Mouse (Mus musculus): ENCODE results near the gene Pitx3. TPM values are rescaled to one million over a fixed set of nuclear protein-coding genes. Genes with fewer than 3 reads are reported as not detected.

Gene Pitx3
- polyA plus RNA-seq (2014; fragmentation: Nextera tagmentation; extraction: Ambion mirVana): not detected in 2 replicates

- Histone ChIP-seq H3K27me3 (ENCODE audit: control insufficient read depth, insufficient read depth, low read length) (peaks cover 56% of the 10 kb centered on the region), H3K9me3 (ENCODE audit: control insufficient read depth, low read length) (no peaks in the 10 kb centered on the region), H3K9ac (ENCODE audit: low read length) (no peak within 1 kb of the TSS), H3K4me2 (ENCODE audit: low read depth, low read length, severe bottlenecking) (peak within 1 kb of the TSS; percentile 83), H3K27ac (ENCODE audit: low read depth, low read length) (no peak within 1 kb of the TSS), H3K4me3 (ENCODE audit: low read depth, low read length) (peak within 1 kb of the TSS; percentile 39), H3K4me1 (replicated peaks; ENCODE audit: control insufficient read depth, insufficient read depth, low read length) (peaks cover 11% of the 10 kb centered on the region), H3K36me3 (ENCODE audit: control insufficient read depth, insufficient read depth, low read length) (no peaks in the 10 kb centered on the region)
- DNase-seq (ENCODE audit: low spot score) (peak; percentile 64), ATAC-seq (replicated peaks; ENCODE audit: low FRiP score) (no peak)
- WGBS: under 1% methylated on average over 44 of the region's 47 CpGs
These were observed at the start of gene Pitx3 for GRCm38 (mm10) chr19:46147511-46148371. Gene Pitx3, minus strand, starts transcription at chr19:46148326.

GRCm38 (mm10) chr19:46187203-46187602 is 39.1 kb upstream of the Pitx3 start:
- no peak for DNase-seq (ENCODE audit: low spot score)
- H3K27me3 ChIP-seq (ENCODE audit: control insufficient read depth, insufficient read depth, low read length): no peaks in the 10 kb centered on the region

GRCm38 (mm10) chr19:46186611-46187010 is 38.5 kb upstream of the Pitx3 start:
- Histone ChIP-seq H3K27ac (ENCODE audit: low read depth, low read length) (no peak overlapping the region), H3K36me3 (ENCODE audit: control insufficient read depth, insufficient read depth, low read length) (no peaks in the 10 kb centered on the region), H3K4me2 (ENCODE audit: low read depth, low read length, severe bottlenecking) (no peak overlapping the region), H3K27me3 (ENCODE audit: control insufficient read depth, insufficient read depth, low read length) (no peaks in the 10 kb centered on the region), H3K9me3 (ENCODE audit: control insufficient read depth, low read length) (no peaks in the 10 kb centered on the region), H3K4me1 (replicated peaks; ENCODE audit: control insufficient read depth, insufficient read depth, low read length) (no peaks in the 10 kb centered on the region), H3K9ac (ENCODE audit: low read length) (no peak overlapping the region), H3K4me3 (ENCODE audit: low read depth, low read length) (no peak overlapping the region)
- 67% methylated on average over 3 of the region's 3 CpGs for WGBS
- DNase-seq (ENCODE audit: low spot score) (no peak), ATAC-seq (replicated peaks; ENCODE audit: low FRiP score) (no peak)

More at GRCm38 (mm10) chr19:46187203-46187602, 39.1 kb upstream of the Pitx3 start:
- H3K27ac ChIP-seq (ENCODE audit: low read depth, low read length): no peak overlapping the region
- no peaks in the 10 kb centered on the region for H3K4me1 ChIP-seq (replicated peaks; ENCODE audit: control insufficient read depth, insufficient read depth, low read length)
- 90% methylated on average over 2 of the region's 2 CpGs for WGBS
- no peak for ATAC-seq (replicated peaks; ENCODE audit: low FRiP score)
- no peaks in the 10 kb centered on the region for H3K36me3 ChIP-seq (ENCODE audit: control insufficient read depth, insufficient read depth, low read length)
- no peak overlapping the region for H3K4me2 ChIP-seq (ENCODE audit: low read depth, low read length, severe bottlenecking)
- no peaks in the 10 kb centered on the region for H3K9me3 ChIP-seq (ENCODE audit: control insufficient read depth, low read length)
- no peak overlapping the region for H3K4me3 ChIP-seq (ENCODE audit: low read depth, low read length)
- no peak overlapping the region for H3K9ac ChIP-seq (ENCODE audit: low read length)

GRCm38 (mm10) chr19:46182241-46182640 is 34.1 kb upstream of the Pitx3 start:
- WGBS: 93% methylated on average over 3 of the region's 3 CpGs
- H3K9me3 ChIP-seq (ENCODE audit: control insufficient read depth, low read length): no peaks in the 10 kb centered on the region
- H3K9ac ChIP-seq (ENCODE audit: low read length): no peak overlapping the region
- H3K4me2 ChIP-seq (ENCODE audit: low read depth, low read length, severe bottlenecking): no peak overlapping the region
- no peaks in the 10 kb centered on the region for H3K4me1 ChIP-seq (replicated peaks; ENCODE audit: control insufficient read depth, insufficient read depth, low read length)
- H3K4me3 ChIP-seq (ENCODE audit: low read depth, low read length): no peak overlapping the region
- H3K36me3 ChIP-seq (ENCODE audit: control insufficient read depth, insufficient read depth, low read length): no peaks in the 10 kb centered on the region
- no peak overlapping the region for H3K27ac ChIP-seq (ENCODE audit: low read depth, low read length)
- H3K27me3 ChIP-seq (ENCODE audit: control insufficient read depth, insufficient read depth, low read length): no peaks in the 10 kb centered on the region
- DNase-seq (ENCODE audit: low spot score): no peak
- ATAC-seq (replicated peaks; ENCODE audit: low FRiP score): no peak

- 87% methylated on average over 2 of the region's 2 CpGs for whole genome bisulfite sequencing
- no peak overlapping the region for H3K4me2 ChIP-seq (ENCODE audit: low read depth, low read length, severe bottlenecking)
- no peaks in the 10 kb centered on the region for H3K9me3 ChIP-seq (ENCODE audit: control insufficient read depth, low read length)
- H3K9ac ChIP-seq (ENCODE audit: low read length): no peak overlapping the region
- ATAC-seq (replicated peaks; ENCODE audit: low FRiP score) (no peak), DNase-seq (ENCODE audit: low spot score) (no peak)
- no peaks in the 10 kb centered on the region for H3K36me3 ChIP-seq (ENCODE audit: control insufficient read depth, insufficient read depth, low read length)
- H3K4me3 ChIP-seq (ENCODE audit: low read depth, low read length): no peak overlapping the region
- no peaks in the 10 kb centered on the region for H3K4me1 ChIP-seq (replicated peaks; ENCODE audit: control insufficient read depth, insufficient read depth, low read length)
- no peak overlapping the region for H3K27ac ChIP-seq (ENCODE audit: low read depth, low read length)
- no peaks in the 10 kb centered on the region for H3K27me3 ChIP-seq (ENCODE audit: control insufficient read depth, insufficient read depth, low read length)
These were observed 32.1 kb upstream of the Pitx3 start for GRCm38 (mm10) chr19:46180274-46180673.

- no peaks in the 10 kb centered on the region for H3K27me3 ChIP-seq (ENCODE audit: control insufficient read depth, insufficient read depth, low read length)
- no peak overlapping the region for H3K9ac ChIP-seq (ENCODE audit: low read length)
- H3K27ac ChIP-seq (ENCODE audit: low read depth, low read length): no peak overlapping the region
- no peak for DNase-seq (ENCODE audit: low spot score)
- 64% methylated on average over 5 of the region's 5 CpGs for WGBS
- no peaks in the 10 kb centered on the region for H3K4me1 ChIP-seq (replicated peaks; ENCODE audit: control insufficient read depth, insufficient read depth, low read length)
- H3K36me3 ChIP-seq (ENCODE audit: control insufficient read depth, insufficient read depth, low read length): no peaks in the 10 kb centered on the region
- no peak overlapping the region for H3K4me2 ChIP-seq (ENCODE audit: low read depth, low read length, severe bottlenecking)
- ATAC-seq (replicated peaks; ENCODE audit: low FRiP score): no peak
- no peaks in the 10 kb centered on the region for H3K9me3 ChIP-seq (ENCODE audit: control insufficient read depth, low read length)
- no peak overlapping the region for H3K4me3 ChIP-seq (ENCODE audit: low read depth, low read length)
These were observed 28.9 kb upstream of the Pitx3 start for GRCm38 (mm10) chr19:46177046-46177445.

GRCm38 (mm10) chr19:46175173-46175572 is 27.0 kb upstream of the Pitx3 start:
- no peaks in the 10 kb centered on the region for H3K9me3 ChIP-seq (ENCODE audit: control insufficient read depth, low read length)
- no peaks in the 10 kb centered on the region for H3K4me1 ChIP-seq (replicated peaks; ENCODE audit: control insufficient read depth, insufficient read depth, low read length)
- H3K9ac ChIP-seq (ENCODE audit: low read length): no peak overlapping the region
- no peak for DNase-seq (ENCODE audit: low spot score)
- H3K27me3 ChIP-seq (ENCODE audit: control insufficient read depth, insufficient read depth, low read length): no peaks in the 10 kb centered on the region
- no peak for ATAC-seq (replicated peaks; ENCODE audit: low FRiP score)
- no peaks in the 10 kb centered on the region for H3K36me3 ChIP-seq (ENCODE audit: control insufficient read depth, insufficient read depth, low read length)
- no peak overlapping the region for H3K4me2 ChIP-seq (ENCODE audit: low read depth, low read length, severe bottlenecking)
- H3K27ac ChIP-seq (ENCODE audit: low read depth, low read length): no peak overlapping the region
- H3K4me3 ChIP-seq (ENCODE audit: low read depth, low read length): no peak overlapping the region

- Histone ChIP-seq H3K36me3 (ENCODE audit: control insufficient read depth, insufficient read depth, low read length) (no peaks in the 10 kb centered on the region), H3K27ac (ENCODE audit: low read depth, low read length) (no peak overlapping the region), H3K4me1 (replicated peaks; ENCODE audit: control insufficient read depth, insufficient read depth, low read length) (no peaks in the 10 kb centered on the region), H3K27me3 (ENCODE audit: control insufficient read depth, insufficient read depth, low read length) (no peaks in the 10 kb centered on the region), H3K4me3 (ENCODE audit: low read depth, low read length) (no peak overlapping the region), H3K9ac (ENCODE audit: low read length) (no peak overlapping the region), H3K4me2 (ENCODE audit: low read depth, low read length, severe bottlenecking) (no peak overlapping the region), H3K9me3 (ENCODE audit: control insufficient read depth, low read length) (no peaks in the 10 kb centered on the region)
- WGBS: 82% methylated on average over 5 of the region's 5 CpGs
- no peak for ATAC-seq (replicated peaks; ENCODE audit: low FRiP score)
- DNase-seq (ENCODE audit: low spot score): no peak
These were observed 24.4 kb upstream of the Pitx3 start for GRCm38 (mm10) chr19:46172541-46172940.

GRCm38 (mm10) chr19:46169913-46170312 is 21.8 kb upstream of the Pitx3 start:
- H3K4me3 ChIP-seq (ENCODE audit: low read depth, low read length): no peak overlapping the region
- no peak overlapping the region for H3K27ac ChIP-seq (ENCODE audit: low read depth, low read length)
- no peak for ATAC-seq (replicated peaks; ENCODE audit: low FRiP score)
- H3K9me3 ChIP-seq (ENCODE audit: control insufficient read depth, low read length): no peaks in the 10 kb centered on the region
- H3K9ac ChIP-seq (ENCODE audit: low read length): no peak overlapping the region
- no peak overlapping the region for H3K4me2 ChIP-seq (ENCODE audit: low read depth, low read length, severe bottlenecking)
- 72% methylated on average over 1 of the region's 1 CpGs for WGBS
- H3K36me3 ChIP-seq (ENCODE audit: control insufficient read depth, insufficient read depth, low read length): no peaks in the 10 kb centered on the region; the same call in 1 of the 2 replicates
- H3K27me3 ChIP-seq (ENCODE audit: control insufficient read depth, insufficient read depth, low read length): no peaks in the 10 kb centered on the region
- H3K4me1 ChIP-seq (replicated peaks; ENCODE audit: control insufficient read depth, insufficient read depth, low read length): no peaks in the 10 kb centered on the region
- no peak for DNase-seq (ENCODE audit: low spot score)

Data from forebrain, embryonic 11.5 days (tissue).